16 mouse cellular contexts compared by ENCODE assay signal in genomic region chr5:135715624-135716023, GRCm38 (mm10). TPM values are rescaled to one million over a fixed set of nuclear protein-coding genes. Genes with fewer than 3 reads are reported as not detected.
DNase-seq lines count a peak whose midpoint lies in the region; ATAC-seq and TF ChIP-seq lines count a peak whose summit lies in the region.
"Had no signal": no experiment of that assay in that cellular context is flagged by ENCODE, and none has a peak within 500 bp of the region (broad histone marks: within the 10 kb centered on the region; RNA-seq: fewer than 3 reads in every experiment).

No protein-coding gene starts in this region.

- peaks cover 16% of the 10 kb centered on the region for H3K4me1 ChIP-seq in kidney, postnatal 0 days (replicated peaks; ENCODE audit: insufficient read depth, low read length)
- H3K4me1 ChIP-seq in midbrain, postnatal 0 days (ENCODE audit: insufficient read depth, low read length): peaks cover 4% of the 10 kb centered on the region; the same call in 1 of the 2 replicates
- no peaks in the 10 kb centered on the region for H3K4me1 ChIP-seq in midbrain, embryonic 11.5 days (ENCODE audit: control insufficient read depth, insufficient read depth, low read length)

- H3K9ac ChIP-seq in kidney, postnatal 0 days (ENCODE audit: low read depth, low read length): no peak overlapping the region
- no peak overlapping the region for H3K9ac ChIP-seq in midbrain, postnatal 0 days (replicated peaks; ENCODE audit: low read length, poor library complexity, severe bottlenecking)
- no peak overlapping the region for H3K9ac ChIP-seq in midbrain, embryonic 11.5 days (ENCODE audit: low read length)
- H3K9ac ChIP-seq: heart, embryonic 13.5 days; limb, embryonic 15.5 days; midbrain, embryonic 12.5 days; stomach, embryonic 15.5 days had no signal

- TF ChIP-seq CTCF in kidney, postnatal 0 days (IDR thresholded peaks at IDR 0.05; ENCODE audit: low read depth): peak; percentile 48; the same call in 1 of the 2 replicates
- peak; percentile 60 for TF ChIP-seq CTCF in midbrain, postnatal 0 days (IDR thresholded peaks at IDR 0.05)

- H3K4me3 ChIP-seq in kidney, postnatal 0 days (replicated peaks; ENCODE audit: low read depth, low read length): no peak overlapping the region
- H3K4me3 ChIP-seq in midbrain, postnatal 0 days (ENCODE audit: low read depth, low read length): no peak overlapping the region
- H3K4me3 ChIP-seq in midbrain, embryonic 11.5 days (ENCODE audit: low read depth, low read length): no peak overlapping the region
- H3K4me3 ChIP-seq: heart, embryonic 13.5 days; limb, embryonic 15.5 days; midbrain, embryonic 12.5 days; stomach, embryonic 15.5 days had no signal

- peak; percentile 34 to 36 for DNase-seq in cerebellum, postnatal 10 days
- no peak for DNase-seq in cerebellum, postnatal 4 days (ENCODE audit: low spot score in 2 of 2)
- DNase-seq in kidney, postnatal 0 days (ENCODE audit: low spot score): no peak
- DNase-seq in kidney, postnatal 36 days: no peak
- DNase-seq in midbrain, postnatal 0 days (ENCODE audit: low spot score): no peak
- no peak for DNase-seq in midbrain, embryonic 11.5 days (ENCODE audit: low spot score, missing footprints)
- DNase-seq in thymus, postnatal 25 days: peak; percentile 46
- DNase-seq in adrenal gland, postnatal 25 days: no peak
- DNase-seq: cerebellum, adult 9-10 months; layer of hippocampus, postnatal 36 days; right cerebral cortex, postnatal 25 days had no signal

- peaks cover 13% of the 10 kb centered on the region for H3K36me3 ChIP-seq in kidney, postnatal 0 days (ENCODE audit: insufficient read depth, low read length)
- H3K36me3 ChIP-seq in midbrain, postnatal 0 days (ENCODE audit: insufficient read depth, low read length): peaks cover 23% of the 10 kb centered on the region
- H3K36me3 ChIP-seq in midbrain, embryonic 11.5 days (ENCODE audit: control insufficient read depth, insufficient read depth, low read length): no peaks in the 10 kb centered on the region; the same call in 1 of the 2 replicates

- no peak overlapping the region for H3K4me2 ChIP-seq in kidney, postnatal 0 days (ENCODE audit: low read length)
- no peak overlapping the region for H3K4me2 ChIP-seq in midbrain, postnatal 0 days (ENCODE audit: low read depth, low read length, poor library complexity, severe bottlenecking)
- no peak overlapping the region for H3K4me2 ChIP-seq in midbrain, embryonic 11.5 days
- H3K4me2 ChIP-seq: heart, embryonic 13.5 days; limb, embryonic 15.5 days; midbrain, embryonic 12.5 days; stomach, embryonic 15.5 days had no signal

- 61% methylated on average over 10 of the region's 10 CpGs for WGBS in kidney, postnatal 0 days
- 47% methylated on average over 10 of the region's 10 CpGs for WGBS in midbrain, postnatal 0 days
- WGBS in midbrain, embryonic 11.5 days: 55% methylated on average over 10 of the region's 10 CpGs

- H3K27me3 ChIP-seq in kidney, postnatal 0 days (ENCODE audit: insufficient read depth, low read length): no peaks in the 10 kb centered on the region
- H3K27me3 ChIP-seq in midbrain, postnatal 0 days (ENCODE audit: insufficient read depth, low read length): no peaks in the 10 kb centered on the region
- no peaks in the 10 kb centered on the region for H3K27me3 ChIP-seq in midbrain, embryonic 11.5 days (ENCODE audit: control insufficient read depth, insufficient read depth, low read length)
- H3K27me3 ChIP-seq: heart, embryonic 13.5 days; limb, embryonic 15.5 days; midbrain, embryonic 12.5 days; stomach, embryonic 15.5 days had no signal

- no peak for ATAC-seq in kidney, postnatal 0 days (replicated peaks; ENCODE audit: low FRiP score, low read depth)
- no peak for ATAC-seq in midbrain, postnatal 0 days (ENCODE audit: low FRiP score)
- ATAC-seq in midbrain, embryonic 11.5 days (ENCODE audit: low FRiP score): no peak
- ATAC-seq: intestine, embryonic 16.5 days had no signal

- H3K9me3 ChIP-seq in kidney, postnatal 0 days (replicated peaks; ENCODE audit: low read length): no peaks in the 10 kb centered on the region
- no peaks in the 10 kb centered on the region for H3K9me3 ChIP-seq in midbrain, postnatal 0 days (ENCODE audit: low read length)
- H3K9me3 ChIP-seq in midbrain, embryonic 11.5 days (ENCODE audit: control insufficient read depth, low read length): no peaks in the 10 kb centered on the region
- H3K9me3 ChIP-seq: heart, embryonic 13.5 days; limb, embryonic 15.5 days; midbrain, embryonic 12.5 days; stomach, embryonic 15.5 days had no signal

- no peak overlapping the region for H3K27ac ChIP-seq in kidney, postnatal 0 days
- no peak overlapping the region for H3K27ac ChIP-seq in midbrain, postnatal 0 days (ENCODE audit: low read depth, low read length)
- H3K27ac ChIP-seq in midbrain, embryonic 11.5 days (ENCODE audit: low read depth, low read length): no peak overlapping the region
- H3K27ac ChIP-seq: heart, embryonic 13.5 days; limb, embryonic 15.5 days; midbrain, embryonic 12.5 days; stomach, embryonic 15.5 days had no signal

RNA-seq across cellular contexts. Expression of gene Tmem120a, which starts 28.6 kb away (rescaled TPM):
- 80.1 and 81.7 TPM in 2 replicates for polyA plus RNA-seq in kidney, postnatal 0 days (2015; fragmentation: Nextera tagmentation; extraction: Ambion mirVana)
- 44.9 and 67.3 TPM in 2 replicates for total RNA-seq in midbrain, postnatal 0 days (2014; rRNA removed)
- polyA plus RNA-seq in midbrain, postnatal 0 days (2015; fragmentation: Nextera tagmentation; extraction: Ambion mirVana): 99.2 and 100 TPM in 2 replicates
- 57.5 and 59.9 TPM in 2 replicates for polyA plus RNA-seq in midbrain, embryonic 11.5 days (2014; fragmentation: Nextera tagmentation; extraction: Ambion mirVana)
- total RNA-seq in adrenal gland, postnatal 25 days (2021): 36.7 and 37.8 TPM in 2 replicates

RNA-seq across cellular contexts. Expression of gene Por, which starts 45.8 kb away (rescaled TPM):
- 86.4 and 92.2 TPM in 2 replicates for polyA plus RNA-seq in kidney, postnatal 0 days (2015; fragmentation: Nextera tagmentation; extraction: Ambion mirVana)
- 75.2 and 85.5 TPM in 2 replicates for total RNA-seq in midbrain, postnatal 0 days (2014; rRNA removed)
- 94.1 and 96.5 TPM in 2 replicates for polyA plus RNA-seq in midbrain, postnatal 0 days (2015; fragmentation: Nextera tagmentation; extraction: Ambion mirVana)
- polyA plus RNA-seq in midbrain, embryonic 11.5 days (2014; fragmentation: Nextera tagmentation; extraction: Ambion mirVana): 79.9 and 95.4 TPM in 2 replicates
- total RNA-seq in adrenal gland, postnatal 25 days (2021): 258 and 276 TPM in 2 replicates

Comparison
In these comparisons a context has a peak if more than half of its experiments do, and no peak if none do; other contexts are left out.
1. DNase-seq: peak in cerebellum, postnatal 10 days (2 of 2) and thymus, postnatal 25 days (single experiment); none in cerebellum, postnatal 4 days (0 of 2), kidney, postnatal 0 days (single experiment), kidney, postnatal 36 days (0 of 2), midbrain, postnatal 0 days (single experiment), midbrain, embryonic 11.5 days (single experiment) and adrenal gland, postnatal 25 days (single experiment).